20 mouse cellular contexts compared by ENCODE assay signal in the genomic region with DNA sequence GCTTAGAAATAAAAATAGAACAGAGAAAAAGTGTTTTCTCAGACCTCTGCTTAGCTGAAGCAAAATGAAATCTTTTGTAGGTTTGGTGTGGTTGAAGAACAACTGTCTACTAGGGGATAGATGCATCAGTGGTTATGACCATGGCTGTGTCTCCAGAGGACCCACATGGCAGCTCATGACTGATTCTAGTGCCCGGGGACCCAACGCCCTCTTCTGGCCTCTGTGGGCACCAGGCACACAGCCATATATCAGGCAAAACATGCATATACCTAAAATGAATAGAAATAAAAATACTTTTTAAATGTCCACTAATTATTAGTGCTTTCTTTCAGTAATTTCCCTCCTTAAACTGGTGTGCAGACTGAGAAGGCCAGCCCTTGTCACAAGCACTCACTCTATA. TPM values are rescaled to one million over a fixed set of nuclear protein-coding genes. Genes with fewer than 3 reads are reported as not detected.
DNase-seq lines count a peak whose midpoint lies in the region; ATAC-seq and TF ChIP-seq lines count a peak whose summit lies in the region.
"Had no signal": no experiment of that assay in that cellular context is flagged by ENCODE, and none has a peak within 500 bp of the region (broad histone marks: within the 10 kb centered on the region; RNA-seq: fewer than 3 reads in every experiment).

No protein-coding gene starts in this region.

- in situ Hi-C loops in CH12.LX (cut with MboI; ENCODE audit: low pct_ligation_motif_present, low pct_unique_long_range_greater_than_20kb, low sequenced_read_pairs), result no loop called here

- dilution Hi-C loops in CH12.LX (cut with MboI; ENCODE audit: extremely low pct_ligation_motif_present, extremely low pct_unique_long_range_greater_than_20kb, low sequenced_read_pairs), result no loop called here

- no peak for DNase-seq in kidney, postnatal 0 days (ENCODE audit: low spot score)
- DNase-seq in kidney, postnatal 25 days, result no peak
- DNase-seq in CH12.LX (ENCODE audit: extremely low read depth) (no peak), MEL (ENCODE audit: low read depth, low spot score) (no peak)
- no peak for DNase-seq in liver, postnatal 0 days
- DNase-seq in embryo, embryonic 10 days (ENCODE audit: low spot score), result no peak
- DNase-seq in spleen, postnatal 4 days (ENCODE audit: low spot score in 2 of 2), result no peak
- DNase-seq: adrenal gland, postnatal 14 days; cerebellum, adult 18-20 months; cerebellum, adult 9-11 months; cerebellum, postnatal 36 days; gastrocnemius, adult 2 months; gastrocnemius, postnatal 25 days; heart, postnatal 4 days had no signal

- H3K27ac ChIP-seq in kidney, postnatal 0 days, result no peak overlapping the region
- H3K27ac ChIP-seq in CH12.LX (ENCODE audit: insufficient read depth, low read depth) (no peak overlapping the region), MEL (ENCODE audit: control insufficient read depth, low read depth, low read length) (no peak overlapping the region)
- no peak overlapping the region for H3K27ac ChIP-seq in liver, postnatal 0 days (ENCODE audit: low read depth)
- H3K27ac ChIP-seq: embryonic facial prominence, embryonic 10.5 days; gastrocnemius, adult 2 months; heart, embryonic 13.5 days; hindbrain, embryonic 12.5 days had no signal

- no peak for ATAC-seq in kidney, postnatal 0 days (replicated peaks; ENCODE audit: low FRiP score, low read depth)
- ATAC-seq in liver, postnatal 0 days, result no peak
- ATAC-seq: activated CD4-positive, CD25-positive, alpha-beta regulatory T cell, adult 4 months; forebrain, embryonic 14.5 days had no signal

- peaks cover 27% of the 10 kb centered on the region for H3K36me3 ChIP-seq in kidney, postnatal 0 days (ENCODE audit: insufficient read depth, low read length)
- H3K36me3 ChIP-seq in CH12.LX (replicated peaks in 1 of 2; ENCODE audit: control insufficient read depth in 1 of 2, insufficient read depth in 1 of 2, low read length in 1 of 2), result peaks cover 42 to 73% of the 10 kb centered on the region in 2 experiments
- peaks cover 15 to 30% of the 10 kb centered on the region in 2 experiments for H3K36me3 ChIP-seq in MEL (ENCODE audit: control insufficient read depth in 1 of 2, insufficient read depth in 2 of 2, low read length in 2 of 2)
- H3K36me3 ChIP-seq in liver, postnatal 0 days (replicated peaks; ENCODE audit: insufficient read depth, low read length), result peaks cover 82% of the 10 kb centered on the region

- H3K4me3 ChIP-seq in kidney, postnatal 0 days (replicated peaks; ENCODE audit: low read depth, low read length), result no peak overlapping the region
- H3K4me3 ChIP-seq in CH12.LX (replicated peaks in 1 of 3; ENCODE audit: low read depth in 2 of 3, low read length in 2 of 3, poor library complexity in 1 of 3) (no peak overlapping the region), MEL (ENCODE audit: control insufficient read depth in 1 of 2, insufficient read depth in 1 of 2, low read depth in 2 of 2, low read length in 2 of 2) (no peak overlapping the region)
- no peak overlapping the region for H3K4me3 ChIP-seq in liver, postnatal 0 days (ENCODE audit: low read depth, low read length)
- H3K4me3 ChIP-seq: embryonic facial prominence, embryonic 10.5 days; gastrocnemius, adult 2 months; heart, embryonic 13.5 days; hindbrain, embryonic 12.5 days had no signal

- H3K27me3 ChIP-seq in kidney, postnatal 0 days (ENCODE audit: insufficient read depth, low read length), result no peaks in the 10 kb centered on the region
- no peaks in the 10 kb centered on the region for H3K27me3 ChIP-seq in CH12.LX (replicated peaks)
- no peaks in the 10 kb centered on the region for H3K27me3 ChIP-seq in MEL (ENCODE audit: control insufficient read depth in 1 of 2, insufficient read depth in 2 of 2, low read length in 2 of 2)
- no peaks in the 10 kb centered on the region for H3K27me3 ChIP-seq in liver, postnatal 0 days (ENCODE audit: insufficient read depth, low read length)
- H3K27me3 ChIP-seq: heart, embryonic 13.5 days; hindbrain, embryonic 12.5 days had no signal

- no peak overlapping the region for H3K9ac ChIP-seq in kidney, postnatal 0 days (ENCODE audit: low read depth, low read length)
- H3K9ac ChIP-seq in CH12.LX (ENCODE audit: insufficient read depth, low read depth) (no peak overlapping the region), MEL (ENCODE audit: control insufficient read depth, low read depth, low read length, poor library complexity, severe bottlenecking) (no peak overlapping the region)
- no peak overlapping the region for H3K9ac ChIP-seq in liver, postnatal 0 days (replicated peaks)
- H3K9ac ChIP-seq: heart, embryonic 13.5 days; hindbrain, embryonic 12.5 days had no signal

- TF ChIP-seq CTCF in kidney, postnatal 0 days (IDR thresholded peaks at IDR 0.05; ENCODE audit: low read depth), result peak; percentile 32; the same call in 1 of the 2 replicates
- peak in 1 of 2 experiments; percentile 39; a peak in 2 of 4 replicates for TF ChIP-seq CTCF in CH12.LX (conservative IDR thresholded peaks at IDR 0.05 in 1 of 2, IDR thresholded peaks at IDR 0.05 in 1 of 2; ENCODE audit: low read depth in 2 of 2, low read length in 2 of 2)
- peak in 2 of 3 experiments; percentile 33 to 40; a peak in 4 of 6 replicates for TF ChIP-seq CTCF in MEL (IDR thresholded peaks at IDR 0.05 in 2 of 3, conservative IDR thresholded peaks at IDR 0.05 in 1 of 3; ENCODE audit: control insufficient read depth in 1 of 3, insufficient read depth in 1 of 3, low read depth in 2 of 3, low read length in 3 of 3, poor library complexity in 1 of 3, severe bottlenecking in 1 of 3)
- peak; percentile 38; the same call in 1 of the 2 replicates for TF ChIP-seq CTCF in liver, postnatal 0 days (IDR thresholded peaks at IDR 0.05; ENCODE audit: low read depth)

- no peaks in the 10 kb centered on the region for H3K9me3 ChIP-seq in kidney, postnatal 0 days (replicated peaks; ENCODE audit: low read length)
- H3K9me3 ChIP-seq in CH12.LX (replicated peaks; ENCODE audit: low read length) (no peaks in the 10 kb centered on the region), MEL (replicated peaks; ENCODE audit: insufficient read depth, low read length) (no peaks in the 10 kb centered on the region)
- H3K9me3 ChIP-seq in liver, postnatal 0 days (ENCODE audit: low read length), result no peaks in the 10 kb centered on the region
- H3K9me3 ChIP-seq: embryonic facial prominence, embryonic 10.5 days; G1E; heart, embryonic 13.5 days; hindbrain, embryonic 12.5 days had no signal

- TF ChIP-seq POLR2A in CH12.LX (IDR thresholded peaks at IDR 0.05; ENCODE audit: low read depth, low read length), result no peak
- TF ChIP-seq POLR2A in MEL (IDR thresholded peaks at IDR 0.05; ENCODE audit: control insufficient read depth in 1 of 2, insufficient read depth in 1 of 2, low read depth in 1 of 2, low read length in 2 of 2, poor library complexity in 1 of 2), result no peak

- 0 out of 2 replicates have a peak, but pooled peaks cover 2% of the 10 kb centered on the region for H3K79me2 ChIP-seq in CH12.LX (replicated peaks; ENCODE audit: control insufficient read depth, extremely low read depth, insufficient read depth, poor library complexity, severe bottlenecking)
- no peaks in the 10 kb centered on the region for H3K79me2 ChIP-seq in MEL (ENCODE audit: control insufficient read depth, insufficient read depth, low read length, poor library complexity)

- no peak overlapping the region for H3K4me2 ChIP-seq in kidney, postnatal 0 days (ENCODE audit: low read length)
- H3K4me2 ChIP-seq in CH12.LX (ENCODE audit: insufficient read depth, low read depth, poor library complexity, severe bottlenecking), result no peak overlapping the region
- H3K4me2 ChIP-seq in liver, postnatal 0 days (ENCODE audit: low read depth, low read length), result no peak overlapping the region
- H3K4me2 ChIP-seq: heart, embryonic 13.5 days; hindbrain, embryonic 12.5 days had no signal

- TF ChIP-seq RAD21 in CH12.LX (IDR thresholded peaks at IDR 0.05; ENCODE audit: low read depth, low read length), result no peak; the same call in none of the 2 replicates
- TF ChIP-seq RAD21 in MEL (IDR thresholded peaks at IDR 0.05; ENCODE audit: low read depth, low read length), result peak; percentile 7

- H3K4me1 ChIP-seq in kidney, postnatal 0 days (replicated peaks; ENCODE audit: insufficient read depth, low read length), result no peaks in the 10 kb centered on the region
- H3K4me1 ChIP-seq in CH12.LX (ENCODE audit: control insufficient read depth in 1 of 2, insufficient read depth in 2 of 2), result peaks cover 0 to 23% of the 10 kb centered on the region in 2 experiments; a peak in 2 of 4 replicates
- peaks cover 9 to 14% of the 10 kb centered on the region in 2 experiments for H3K4me1 ChIP-seq in MEL (ENCODE audit: control insufficient read depth in 1 of 2, insufficient read depth in 2 of 2, low read length in 2 of 2)
- peaks cover 1% of the 10 kb centered on the region for H3K4me1 ChIP-seq in liver, postnatal 0 days (ENCODE audit: insufficient read depth)
- H3K4me1 ChIP-seq: hindbrain, embryonic 12.5 days had no signal

- WGBS in kidney, postnatal 0 days, result 85% methylated on average over 2 of the region's 2 CpGs
- 67% methylated on average over 2 of the region's 2 CpGs for WGBS in liver, postnatal 0 days (ENCODE audit: insufficient replicate concordance)

- TF ChIP-seq EP300 in CH12.LX (IDR thresholded peaks at IDR 0.05; ENCODE audit: low read length), result no peak
- no peak for TF ChIP-seq EP300 in MEL (IDR thresholded peaks at IDR 0.05; ENCODE audit: low read depth in 1 of 2, low read length in 2 of 2)
- no peak for TF ChIP-seq EP300 in liver, postnatal 0 days (IDR thresholded peaks at IDR 0.05; ENCODE audit: low read depth)

TF ChIP-seq in CH12.LX, 34 proteins besides CTCF, POLR2A, EP300 and RAD21:
- TF ChIP-seq SMC3 (IDR thresholded peaks at IDR 0.05; ENCODE audit: low read depth, low read length) (peak; percentile 9; the same call in 1 of the 2 replicates), NELFE (IDR thresholded peaks at IDR 0.05; ENCODE audit: low read depth, low read length) (no peak)

TF ChIP-seq in MEL, 35 proteins besides CTCF, POLR2A, EP300 and RAD21:
- TF ChIP-seq USF2 (IDR thresholded peaks at IDR 0.05; ENCODE audit: borderline replicate concordance in 1 of 2, insufficient read depth in 1 of 2, low read depth in 1 of 2, low read length in 2 of 2) (no peak), SMC3 (IDR thresholded peaks at IDR 0.05; ENCODE audit: low read depth, low read length) (peak; percentile 31)
TF ChIP-seq in MEL: peak in this region for 1.

RNA-seq across cellular contexts. Expression of a gene that starts 49.6 kb away (rescaled TPM):
- 45.6 and 47.1 TPM in 2 replicates for polyA plus RNA-seq in kidney, postnatal 0 days (2015; fragmentation: Nextera tagmentation; extraction: Ambion mirVana)
- total RNA-seq in CH12.LX (2012; rRNA removed), result 25.1 and 28.1 TPM in 2 replicates
- 25.4 TPM in 2 replicates for total RNA-seq in CH12.LX (2014; rRNA removed)
- 30.4 and 31.4 TPM in 2 replicates for polyA plus RNA-seq in CH12.LX (2012; ENCODE audit: insufficient read length, low read depth)
- 22.4 and 24.4 TPM in 2 replicates for total RNA-seq in MEL (2012; rRNA removed)
- 10 to 100 TPM in 1 of 2 experiments, not detected in 1; 32.1 TPM for polyA plus RNA-seq in MEL (2012; ENCODE audit: insufficient read depth in 1 of 2, insufficient read length in 2 of 2, low read depth in 1 of 2, low replicate concordance in 2 of 2, missing spikeins in 1 of 2)
- polyA plus RNA-seq in liver, postnatal 0 days (2015; fragmentation: Nextera tagmentation; extraction: Ambion mirVana), result 34.0 and 44.5 TPM in 2 replicates
